Mouse (Mus musculus) intestine, embryonic 15.5 days (tissue): ENCODE measurements at regions not wholly inside any gene's neighbourhood (a gene's known extent, or its start where the extent isn't known, plus 50 kb on each side); places are given as distances from the start of the nearest gene placed in this dataset.

ENCODE experiments used
- ATAC-seq: fragments of 200-750 bp; cut with Nextera tagmentation; 2 replicates; pipeline ENCODE4 v1.8.0; 2017; ENCODE audit warnings: moderate TSS enrichment, moderate library complexity
- H3K27ac ChIP-seq: fragments of 300-500 bp; sonication (generic); 2 replicates; pipeline ENCODE4 v1.5.1; 2015; ENCODE audit warnings: mild to moderate bottlenecking, inconsistent platforms
- H3K27me3 ChIP-seq: fragments of 300-500 bp; sonication (generic); replicated peaks from 2 replicates; pipeline ENCODE4 v1.6.1; 2015; ENCODE audit warnings: inconsistent platforms
- H3K36me3 ChIP-seq: fragments of 300-500 bp; sonication (generic); 2 replicates; pipeline ENCODE4 v1.6.1; 2015; ENCODE audit warnings: inconsistent platforms
- H3K4me1 ChIP-seq: fragments of 300-500 bp; sonication (generic); replicated peaks from 2 replicates; pipeline ENCODE4 v1.6.1; 2015; ENCODE audit warnings: inconsistent platforms
- H3K4me2 ChIP-seq: fragments of 300-500 bp; sonication (generic); replicated peaks from 2 replicates; pipeline ENCODE4 v1.6.1; 2015; ENCODE audit warnings: mild to moderate bottlenecking, inconsistent platforms
- H3K4me3 ChIP-seq: fragments of 300-500 bp; sonication (generic); replicated peaks from 2 replicates; pipeline ENCODE4 v1.5.1; 2015; ENCODE audit warnings: inconsistent platforms
- H3K9ac ChIP-seq: fragments of 300-500 bp; sonication (generic); 2 replicates; pipeline ENCODE4 v1.6.1; 2015; ENCODE audit warnings: inconsistent platforms
- H3K9me3 ChIP-seq: fragments of 300-500 bp; sonication (generic); 2 replicates; pipeline ENCODE4 v1.6.1; 2016; ENCODE audit warnings: inconsistent platforms
- WGBS: fragments of 180-500 bp; shearing (Covaris S2); methylation state at CpG from one replicate; pipeline ENCODE4 v1.1.7; 2015; 5-methylcytosine and 5-hydroxymethylcytosine counted together

DNA sequence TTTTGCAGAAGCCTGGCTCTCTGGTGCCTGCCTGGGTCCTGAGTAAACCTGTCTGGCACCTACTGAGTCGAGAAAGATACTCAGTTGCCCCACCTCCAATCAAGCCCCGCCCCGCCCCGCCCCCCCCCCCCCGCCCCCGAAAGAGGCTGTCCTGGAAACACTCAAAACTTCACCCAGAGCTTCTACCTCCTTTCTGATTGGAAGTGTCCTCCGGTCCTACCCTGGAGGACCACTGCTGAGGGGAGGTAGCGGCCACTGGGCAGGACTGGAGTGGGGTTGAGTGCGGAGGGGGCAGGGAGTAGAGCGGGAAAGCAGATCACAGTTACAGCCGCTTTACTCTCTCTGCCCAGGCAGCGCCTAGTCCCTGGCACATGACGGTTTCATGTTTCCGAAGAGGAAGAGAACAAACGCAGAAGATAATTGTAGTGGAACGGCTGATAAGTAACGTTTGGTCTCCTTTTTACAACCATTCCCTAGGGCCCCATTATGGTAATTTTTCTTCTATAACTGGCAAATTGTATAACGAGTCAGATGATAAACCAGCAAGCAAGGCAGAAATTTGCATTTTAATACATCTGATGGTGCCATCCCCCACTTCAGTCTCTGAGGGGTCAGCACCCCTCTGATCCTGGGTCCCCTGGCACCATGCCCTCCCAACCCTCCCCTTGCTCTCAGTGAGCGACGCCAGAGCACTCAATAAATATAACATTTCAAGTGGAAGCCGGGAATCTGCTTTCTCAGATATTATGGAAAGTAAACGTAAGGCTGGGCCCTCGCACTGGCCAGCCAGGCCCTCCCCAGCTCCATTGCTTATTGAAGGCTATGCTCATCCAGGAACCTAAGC lies 221.5 kb upstream of the Rpl38 start:
- H3K36me3 ChIP-seq: no peaks in the 10 kb centered on the region
- peak overlapping the region; percentile 58 for H3K27ac ChIP-seq
- WGBS: 4% methylated on average over 23 of the region's 23 CpGs
- 0 out of 2 replicates have a peak overlapping the region, but pooled peaks have one; percentile 11 for H3K9ac ChIP-seq
- no peaks in the 10 kb centered on the region for H3K9me3 ChIP-seq
- H3K4me3 ChIP-seq: peak overlapping the region; percentile 22
- no peaks in the 10 kb centered on the region for H3K27me3 ChIP-seq
- peaks cover 15% of the 10 kb centered on the region for H3K4me1 ChIP-seq
- peak overlapping the region; percentile 71 for H3K4me2 ChIP-seq
- peak; percentile 88 for ATAC-seq

DNA sequence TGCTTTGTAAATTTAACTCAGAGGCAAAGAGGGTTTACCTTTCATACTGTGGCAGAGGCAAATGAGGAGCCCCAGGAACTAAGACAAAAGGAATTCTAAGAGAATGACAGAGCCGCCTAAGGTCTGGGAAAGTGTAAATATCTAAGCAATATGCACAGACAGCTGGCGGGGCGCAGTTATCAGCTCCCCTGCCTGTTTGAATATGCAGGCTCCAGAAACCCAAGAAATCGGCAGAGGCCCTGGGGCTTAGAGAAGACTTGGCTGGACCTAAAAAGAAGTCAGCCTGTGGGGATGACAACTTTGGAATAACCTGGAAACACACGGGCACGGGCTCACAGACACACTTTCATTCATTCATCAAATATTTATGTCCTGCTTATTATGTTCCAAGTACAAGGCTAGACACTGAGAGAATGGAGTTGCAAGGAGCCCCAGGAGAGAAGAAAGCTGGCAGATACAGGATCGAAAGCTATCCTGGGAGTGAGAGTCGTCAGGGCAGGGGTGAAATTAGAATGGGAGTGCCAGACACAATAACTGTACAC lies 222.2 kb upstream of the Rpl38 start:
- Histone ChIP-seq H3K27ac (no peak overlapping the region), H3K4me1 (peaks cover 15% of the 10 kb centered on the region), H3K27me3 (no peaks in the 10 kb centered on the region), H3K9me3 (no peaks in the 10 kb centered on the region), H3K4me2 (peak overlapping the region; percentile 71), H3K36me3 (no peaks in the 10 kb centered on the region), H3K4me3 (peak overlapping the region; percentile 22; the same call in 1 of the 2 replicates), H3K9ac (0 out of 2 replicates have a peak overlapping the region, but pooled peaks have one; percentile 11)
- no peak for ATAC-seq
- 6% methylated on average over 8 of the region's 8 CpGs for WGBS

DNA sequence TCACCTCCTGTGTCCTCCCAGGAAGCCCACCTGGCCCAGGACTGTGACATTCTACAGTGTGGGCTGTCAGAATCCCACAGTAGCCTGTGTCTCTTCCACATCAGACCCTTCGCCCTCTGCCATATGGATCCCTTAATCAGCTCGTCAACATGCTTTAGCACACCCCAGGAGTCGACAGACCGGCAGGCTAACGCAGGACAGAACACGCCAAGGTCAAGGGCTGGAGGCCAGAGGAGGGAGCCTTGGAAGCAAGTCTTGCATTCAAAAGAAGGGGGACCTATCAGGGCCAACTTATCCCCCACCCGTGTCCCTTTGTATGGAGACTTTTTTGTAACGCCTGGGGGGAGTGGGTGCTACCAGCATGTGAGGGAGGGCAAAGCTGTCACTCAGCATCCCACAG lies 224.1 kb upstream of the Rpl38 start:
- no peaks in the 10 kb centered on the region for H3K9me3 ChIP-seq
- H3K36me3 ChIP-seq: no peaks in the 10 kb centered on the region
- ATAC-seq: no peak
- H3K4me3 ChIP-seq: no peak overlapping the region
- no peak overlapping the region for H3K9ac ChIP-seq
- WGBS: 41% methylated on average over 8 of the region's 8 CpGs
- peaks cover 15% of the 10 kb centered on the region for H3K4me1 ChIP-seq
- no peak overlapping the region for H3K4me2 ChIP-seq
- no peak overlapping the region for H3K27ac ChIP-seq
- H3K27me3 ChIP-seq: no peaks in the 10 kb centered on the region

DNA sequence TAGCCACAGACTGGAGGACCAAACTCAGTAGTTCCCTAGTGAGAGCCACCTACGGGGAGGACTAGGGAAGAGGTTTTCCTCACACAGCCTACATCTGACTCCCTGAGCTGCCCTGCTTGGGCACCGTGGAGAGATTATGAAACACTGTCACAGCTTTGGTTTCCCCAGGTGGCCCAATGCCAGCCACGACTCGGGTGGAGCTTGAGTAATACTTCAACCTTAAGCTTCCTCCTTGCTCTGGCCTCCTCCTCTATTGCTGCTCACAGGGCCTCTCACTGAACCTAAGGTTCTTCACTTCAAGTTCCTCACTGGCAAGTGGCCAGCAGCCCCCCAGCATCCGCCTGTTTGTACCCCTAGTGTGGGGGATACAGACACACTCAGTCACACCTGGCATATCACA lies 224.9 kb upstream of the Rpl38 start:
- Histone ChIP-seq H3K36me3 (no peaks in the 10 kb centered on the region), H3K9ac (no peak overlapping the region), H3K4me3 (no peak overlapping the region), H3K4me1 (peaks cover 15% of the 10 kb centered on the region), H3K27me3 (no peaks in the 10 kb centered on the region), H3K9me3 (no peaks in the 10 kb centered on the region), H3K27ac (no peak overlapping the region), H3K4me2 (no peak overlapping the region)
- WGBS: 53% methylated on average over 5 of the region's 5 CpGs
- ATAC-seq: no peak

DNA sequence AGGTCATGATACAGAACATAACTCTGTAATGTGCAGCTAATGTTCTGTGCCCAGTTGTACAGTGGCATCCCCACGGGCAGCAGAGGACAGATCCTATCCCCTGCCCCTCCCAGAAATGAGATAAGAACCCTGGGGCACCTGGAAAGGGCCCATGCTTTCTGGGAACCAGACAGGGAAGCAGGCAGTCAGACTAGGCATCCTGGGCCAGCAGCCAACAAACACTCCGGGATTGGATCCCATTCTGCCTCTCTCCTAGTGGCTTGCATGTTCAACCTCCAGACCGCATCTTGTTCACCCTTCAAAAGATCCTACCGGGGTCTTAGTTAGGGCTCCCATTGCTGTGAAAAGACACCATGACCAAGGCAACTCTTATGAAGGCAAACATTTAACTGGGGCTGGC lies 229.0 kb upstream of the Rpl38 start:
- H3K27ac ChIP-seq: no peak overlapping the region
- H3K36me3 ChIP-seq: no peaks in the 10 kb centered on the region
- H3K9ac ChIP-seq: no peak overlapping the region

DNA sequence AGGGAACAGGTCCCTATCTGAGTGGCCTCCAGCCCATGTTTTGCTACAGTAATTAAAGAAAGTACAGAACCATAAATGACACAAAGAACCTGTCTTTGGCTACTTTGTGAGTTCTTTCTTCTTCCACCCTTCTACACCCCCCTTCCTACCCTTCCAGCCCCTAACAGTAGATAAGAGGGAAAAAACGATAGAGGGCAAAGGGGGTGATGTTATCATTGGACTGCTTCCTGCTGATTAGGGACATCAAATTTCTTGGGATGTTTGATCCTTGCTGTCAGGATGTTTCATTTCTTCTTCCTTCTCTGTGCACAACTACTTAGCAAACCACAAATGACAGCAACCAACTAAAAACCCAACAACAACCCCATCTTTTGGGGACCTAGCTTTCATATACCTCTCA lies 232.5 kb upstream of the Rpl38 start:
- H3K4me1 ChIP-seq: no peaks in the 10 kb centered on the region
- 46% methylated on average over 1 of the region's 1 CpGs for WGBS
- H3K36me3 ChIP-seq: no peaks in the 10 kb centered on the region
- H3K27me3 ChIP-seq: no peaks in the 10 kb centered on the region
- no peaks in the 10 kb centered on the region for H3K9me3 ChIP-seq
- H3K4me3 ChIP-seq: no peak overlapping the region
- no peak overlapping the region for H3K9ac ChIP-seq
- no peak overlapping the region for H3K4me2 ChIP-seq
- no peak overlapping the region for H3K27ac ChIP-seq
- no peak for ATAC-seq

More for the DNA sequence above, 229.0 kb upstream of the Rpl38 start:
- ATAC-seq: no peak
- WGBS: 79% methylated on average over 4 of the region's 4 CpGs
- Histone ChIP-seq H3K4me2 (no peak overlapping the region), H3K4me3 (no peak overlapping the region), H3K9me3 (no peaks in the 10 kb centered on the region), H3K27me3 (no peaks in the 10 kb centered on the region), H3K4me1 (no peaks in the 10 kb centered on the region)

DNA sequence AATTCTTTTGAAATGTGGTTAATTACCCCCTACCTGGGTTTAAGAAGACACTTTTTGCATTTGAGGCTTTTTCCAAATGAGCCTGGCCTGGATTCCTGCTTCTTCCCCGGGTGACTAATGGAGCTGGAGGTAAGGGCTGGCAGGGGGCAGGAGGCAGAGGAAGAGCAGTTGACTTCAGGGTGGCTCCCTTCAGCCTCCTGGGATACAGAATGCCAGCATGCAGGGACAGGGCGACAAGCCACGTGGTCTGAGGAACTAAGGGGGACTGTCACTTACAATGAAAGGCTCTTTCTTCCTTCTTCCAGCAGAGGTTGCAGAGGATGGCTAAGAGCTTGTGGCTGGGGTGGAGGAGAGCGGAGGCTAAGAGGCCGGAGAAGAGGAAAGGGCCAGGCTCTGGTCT lies 234.8 kb upstream of the Rpl38 start:
- H3K27me3 ChIP-seq: no peaks in the 10 kb centered on the region
- no peaks in the 10 kb centered on the region for H3K9me3 ChIP-seq
- no peak overlapping the region for H3K9ac ChIP-seq
- 42% methylated on average over 5 of the region's 5 CpGs for WGBS
- ATAC-seq: no peak
- H3K4me1 ChIP-seq: no peaks in the 10 kb centered on the region
- no peak overlapping the region for H3K27ac ChIP-seq
- H3K4me3 ChIP-seq: no peak overlapping the region
- H3K4me2 ChIP-seq: no peak overlapping the region
- H3K36me3 ChIP-seq: no peaks in the 10 kb centered on the region

DNA sequence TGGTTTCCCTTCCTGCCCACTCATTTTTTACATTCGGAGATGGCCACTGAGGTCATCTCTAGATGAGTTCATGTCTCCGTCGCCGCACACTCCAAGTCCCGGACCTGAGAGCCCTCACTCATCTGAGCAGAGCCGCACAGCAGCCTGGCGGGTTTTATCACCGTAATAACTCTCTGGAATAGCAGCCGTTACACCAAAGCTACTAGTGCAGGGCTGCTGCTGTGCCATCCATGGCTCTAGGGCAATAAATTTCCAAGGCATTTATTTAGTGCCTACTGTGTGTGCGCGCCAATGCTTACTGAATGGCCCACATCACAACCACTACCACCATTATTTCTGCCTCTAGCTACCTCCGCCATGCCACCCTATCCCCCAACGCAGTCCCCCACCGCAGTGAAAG lies 242.9 kb upstream of the Rpl38 start:
- Histone ChIP-seq H3K4me2 (no peak overlapping the region), H3K36me3 (no peaks in the 10 kb centered on the region), H3K27ac (no peak overlapping the region), H3K9ac (no peak overlapping the region), H3K4me1 (no peaks in the 10 kb centered on the region), H3K4me3 (no peak overlapping the region), H3K9me3 (no peaks in the 10 kb centered on the region), H3K27me3 (0 out of 2 replicates have a peak, but pooled peaks cover 3% of the 10 kb centered on the region)
- 74% methylated on average over 14 of the region's 14 CpGs for WGBS
- no peak for ATAC-seq

DNA sequence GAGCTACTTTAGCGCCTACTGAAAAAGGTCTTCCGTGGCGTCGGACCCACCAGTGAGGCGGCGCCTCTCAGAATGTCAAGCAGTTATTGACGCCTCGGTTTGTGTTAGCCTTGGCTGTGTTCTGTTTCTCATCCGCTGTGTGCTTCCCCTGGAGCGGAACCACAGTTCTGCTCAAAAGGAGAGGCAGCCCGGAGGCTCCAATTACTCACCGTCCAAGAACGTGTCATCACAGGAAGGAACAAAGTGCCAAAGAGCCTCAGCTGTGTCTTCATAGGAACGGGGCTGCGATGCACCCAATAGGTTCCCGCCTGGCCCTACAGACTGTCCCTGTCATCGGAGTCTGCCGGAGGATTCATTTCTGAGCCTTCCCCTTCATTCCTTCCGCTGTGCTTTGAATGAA lies 245.0 kb upstream of the Rpl38 start:
- Histone ChIP-seq H3K36me3 (no peaks in the 10 kb centered on the region), H3K27ac (no peak overlapping the region), H3K9me3 (no peaks in the 10 kb centered on the region), H3K4me1 (no peaks in the 10 kb centered on the region), H3K9ac (no peak overlapping the region), H3K4me2 (no peak overlapping the region), H3K4me3 (no peak overlapping the region), H3K27me3 (0 out of 2 replicates have a peak, but pooled peaks cover 3% of the 10 kb centered on the region)
- 70% methylated on average over 19 of the region's 19 CpGs for WGBS
- ATAC-seq: 0 out of 2 replicates have a peak, but pooled peaks have one; percentile 25

DNA sequence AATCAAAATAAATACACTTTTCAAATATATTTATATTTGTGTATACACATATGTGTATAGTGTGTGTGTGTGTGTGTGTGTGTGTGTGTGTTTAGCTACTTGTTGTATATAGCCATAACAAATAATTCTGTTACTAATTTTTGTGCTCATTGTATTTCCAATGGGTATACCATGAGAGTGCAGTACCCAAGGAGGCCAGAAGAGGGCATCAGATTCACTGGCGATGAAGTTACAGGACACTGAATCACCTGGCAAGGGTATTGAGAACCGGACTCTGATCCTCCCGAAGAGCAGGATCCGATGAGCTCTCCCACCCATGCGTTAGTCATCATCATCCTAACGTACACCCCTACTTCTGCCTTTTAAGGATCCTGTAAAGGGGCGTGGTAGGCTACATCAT lies 249.3 kb upstream of the Rpl38 start:
- H3K9ac ChIP-seq: no peak overlapping the region
- H3K4me1 ChIP-seq: no peaks in the 10 kb centered on the region
- H3K36me3 ChIP-seq: no peaks in the 10 kb centered on the region
- no peak overlapping the region for H3K4me3 ChIP-seq
- H3K4me2 ChIP-seq: no peak overlapping the region
- H3K27ac ChIP-seq: no peak overlapping the region
- no peaks in the 10 kb centered on the region for H3K27me3 ChIP-seq
- no peaks in the 10 kb centered on the region for H3K9me3 ChIP-seq
- no peak for ATAC-seq
- 86% methylated on average over 7 of the region's 7 CpGs for WGBS

DNA sequence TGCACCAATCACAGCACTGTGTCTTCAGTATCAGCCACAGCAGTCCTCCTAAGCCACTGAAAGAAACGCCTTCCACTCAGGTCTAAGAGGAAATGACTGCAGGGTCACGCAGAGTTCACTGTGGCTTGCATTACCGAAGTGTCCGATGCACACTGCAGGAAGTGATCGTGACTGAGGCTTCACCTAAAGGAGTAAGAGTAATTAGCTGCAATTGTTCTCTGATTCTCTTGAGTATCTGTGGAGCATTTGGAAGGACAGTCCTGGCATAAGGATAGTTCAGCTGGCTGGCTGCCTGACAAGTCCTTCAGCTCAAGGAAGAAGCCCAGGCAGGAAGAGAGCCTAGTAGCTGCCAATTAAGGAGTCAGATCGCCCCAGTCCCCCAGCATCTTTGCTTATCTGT lies 252.2 kb upstream of the Rpl38 start:
- H3K9me3 ChIP-seq: no peaks in the 10 kb centered on the region
- no peak overlapping the region for H3K4me3 ChIP-seq
- ATAC-seq: no peak
- no peak overlapping the region for H3K27ac ChIP-seq
- WGBS: 57% methylated on average over 6 of the region's 6 CpGs
- H3K4me1 ChIP-seq: no peaks in the 10 kb centered on the region
- H3K27me3 ChIP-seq: no peaks in the 10 kb centered on the region
- H3K4me2 ChIP-seq: no peak overlapping the region
- no peak overlapping the region for H3K9ac ChIP-seq
- H3K36me3 ChIP-seq: no peaks in the 10 kb centered on the region

DNA sequence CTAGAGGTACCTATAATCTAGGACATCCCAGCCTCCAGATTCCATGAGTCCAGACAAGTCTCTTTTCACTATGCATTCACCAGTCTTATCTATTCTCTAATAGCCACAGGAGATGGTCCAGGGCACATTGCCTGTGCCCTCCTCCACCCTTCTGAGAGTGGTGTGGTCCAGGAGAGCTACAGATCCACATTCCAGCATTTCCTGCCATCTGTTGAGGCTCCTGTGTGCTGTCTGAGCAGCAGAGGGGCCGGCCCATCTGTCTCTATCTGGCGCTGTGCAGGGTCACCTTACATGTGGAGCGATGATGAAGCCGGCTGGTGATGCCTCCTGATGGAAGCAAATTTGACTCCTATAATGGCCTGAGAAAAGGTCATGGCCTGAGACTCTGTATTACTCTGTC lies 263.9 kb upstream of the Rpl38 start:
- WGBS: 40% methylated on average over 4 of the region's 4 CpGs
- Histone ChIP-seq H3K36me3 (no peaks in the 10 kb centered on the region), H3K9ac (no peak overlapping the region), H3K27me3 (no peaks in the 10 kb centered on the region), H3K9me3 (no peaks in the 10 kb centered on the region), H3K4me2 (no peak overlapping the region), H3K4me1 (peaks cover 2% of the 10 kb centered on the region; the same call in 1 of the 2 replicates), H3K27ac (no peak overlapping the region), H3K4me3 (no peak overlapping the region)
- no peak for ATAC-seq
